8 mouse cellular contexts compared by ENCODE assay signal in genomic region chr10:91032399-91032798, GRCm38 (mm10). TPM values are rescaled to one million over a fixed set of nuclear protein-coding genes. Genes with fewer than 3 reads are reported as not detected.
DNase-seq lines count a peak whose midpoint lies in the region; ATAC-seq and TF ChIP-seq lines count a peak whose summit lies in the region.

No protein-coding gene starts in this region.

- H3K27ac ChIP-seq in gastrocnemius, adult 2 months = no peak overlapping the region

- intact Hi-C loops in gastrocnemius, adult 2 months (cut with DNase I) = loop anchor here (10.0 kb wide), 1 partner anchor 228 kb away; no protein-coding TSS in a partner anchor

- DNase-seq in adipocyte (ENCODE audit: low spot score) = peak; percentile 84
- peak; percentile 82 to 88 for DNase-seq in cerebellum, postnatal 4 days (ENCODE audit: low spot score in 2 of 2)
- peak; percentile 84 for DNase-seq in gastrocnemius, adult 2 months
- peak; percentile 38 to 93 for DNase-seq in left cerebral cortex, adult 9 months (ENCODE audit: low spot score in 2 of 2)
- peak; percentile 79 to 80 for DNase-seq in right cerebral cortex, postnatal 36 days (ENCODE audit: low spot score in 2 of 2)
- peak; percentile 38 to 68 for DNase-seq in urinary bladder, postnatal 36 days (ENCODE audit: low spot score in 2 of 2)

- TF ChIP-seq CTCF in gastrocnemius, adult 2 months (IDR thresholded peaks at IDR 0.05) = peak; percentile 93

- peak; percentile 75 for ATAC-seq in inflammation-experienced regulatory T-cells, adult 6 months
- peak; percentile 90 for ATAC-seq in megakaryocyte-erythroid progenitor cell, adult 5-6 weeks (replicated peaks; ENCODE audit: low FRiP score, low TSS enrichment, poor library complexity, severe bottlenecking)

- H3K4me3 ChIP-seq in gastrocnemius, adult 2 months = no peak overlapping the region

RNA-seq across cellular contexts. Expression of gene Apaf1, which starts 50.2 kb away (rescaled TPM):
- total RNA-seq in gastrocnemius, adult 2 months (2021) = 1 to 10 TPM; 1.5 to 2.3 TPM
- 10 to 100 TPM in 2 of 3 experiments, 1 to 10 TPM in 1; 6.9 to 23.2 (median 11.6) TPM for polyA plus RNA-seq in inflammation-experienced regulatory T-cells, adult 6 months (2017; shearing (Covaris generic))
- total RNA-seq in megakaryocyte-erythroid progenitor cell, adult 5-6 weeks (2014; fragmentation: Nextera tagmentation) = 37.1 and 44.9 TPM in 2 replicates
- 20.9 and 24.3 TPM in 2 replicates for total RNA-seq in megakaryocyte-erythroid progenitor cell, adult 5-6 weeks (2017)

RNA-seq across cellular contexts. Expression of gene Ikbip, which starts 50.3 kb away (rescaled TPM):
- total RNA-seq in gastrocnemius, adult 2 months (2021) = 10 to 100 TPM in 1 of 2 experiments, 1 to 10 TPM in 1; 9.6 to 12.9 TPM
- 1 to 10 TPM; 5.3 to 8.6 (median 6.9) TPM for polyA plus RNA-seq in inflammation-experienced regulatory T-cells, adult 6 months (2017; shearing (Covaris generic))
- 11.6 and 16.3 TPM in 2 replicates for total RNA-seq in megakaryocyte-erythroid progenitor cell, adult 5-6 weeks (2014; fragmentation: Nextera tagmentation)
- 17.2 and 38.2 TPM in 2 replicates for total RNA-seq in megakaryocyte-erythroid progenitor cell, adult 5-6 weeks (2017)

Comparison
In these comparisons a context has a peak if more than half of its experiments do, and no peak if none do; other contexts are left out.
1. RNA of gene Apaf1, which starts 50.2 kb away (total RNA-seq): 20.9 to 44.9 TPM in megakaryocyte-erythroid progenitor cell, adult 5-6 weeks; 1.5 to 2.3 TPM in gastrocnemius, adult 2 months; every median in the first group is over 4 times any median in the second.
2. Peak in every context shown above with its lines, with median percentiles within 50 percentile points of each other: DNase-seq.